Mouse (Mus musculus): ENCODE results near the gene Avil. TPM values are rescaled to one million over a fixed set of nuclear protein-coding genes. Genes with fewer than 3 reads are reported as not detected.

Gene Avil
- polyA plus RNA-seq, 1 experiment from 2014 or later, result 3.4 TPM

GRCm38 (mm10) chr10:127063913-127064870 lies 63.7 kb downstream of the Avil start:
- Histone ChIP-seq H3K4me1 (peaks cover 51% of the 10 kb centered on the region), H3K36me3 (peaks cover 43% of the 10 kb centered on the region), H3K4me2 (replicated peaks) (peak overlapping the region; percentile 75), H3K9ac (replicated peaks) (peak overlapping the region; percentile 98), H3K4me3 (peak overlapping the region; percentile 92), H3K27ac (replicated peaks) (peak overlapping the region; percentile 88), H3K27me3 (peaks cover 5% of the 10 kb centered on the region; the same call in 1 of the 2 replicates), H3K9me3 (no peaks in the 10 kb centered on the region)
- ATAC-seq (ENCODE audit: low FRiP score, low read depth), result peak; percentile 4
- WGBS, result 15% methylated on average over 37 of the region's 37 CpGs

GRCm38 (mm10) chr10:127065981-127066380 lies 65.5 kb downstream of the Avil start:
- no peaks in the 10 kb centered on the region for H3K9me3 ChIP-seq
- no peak overlapping the region; the same call in 1 of the 2 replicates for H3K4me2 ChIP-seq (replicated peaks)
- ATAC-seq (ENCODE audit: low FRiP score, low read depth), result no peak
- peaks cover 43% of the 10 kb centered on the region for H3K36me3 ChIP-seq
- 0 out of 2 replicates have a peak overlapping the region, but pooled peaks have one; percentile 20 for H3K27ac ChIP-seq (replicated peaks)
- 0 out of 2 replicates have a peak overlapping the region, but pooled peaks have one; percentile 9 for H3K4me3 ChIP-seq
- H3K9ac ChIP-seq (replicated peaks), result no peak overlapping the region
- peaks cover 5% of the 10 kb centered on the region; the same call in 1 of the 2 replicates for H3K27me3 ChIP-seq
- H3K4me1 ChIP-seq, result peaks cover 50% of the 10 kb centered on the region
- WGBS, result 90% methylated on average over 9 of the region's 9 CpGs

- Histone ChIP-seq H3K9me3 (no peaks in the 10 kb centered on the region), H3K4me1 (peaks cover 49% of the 10 kb centered on the region), H3K27ac (replicated peaks) (0 out of 2 replicates have a peak overlapping the region, but pooled peaks have one; percentile 26), H3K4me3 (no peak overlapping the region), H3K27me3 (peaks cover 1% of the 10 kb centered on the region; the same call in 1 of the 2 replicates), H3K4me2 (replicated peaks) (no peak overlapping the region), H3K36me3 (peaks cover 43% of the 10 kb centered on the region), H3K9ac (replicated peaks) (no peak overlapping the region)
- 91% methylated on average over 14 of the region's 14 CpGs for WGBS
- ATAC-seq (ENCODE audit: low FRiP score, low read depth), result no peak
These were observed 66.1 kb downstream of the Avil start for GRCm38 (mm10) chr10:127066519-127067018.

- 84% methylated on average over 9 of the region's 9 CpGs for WGBS
- peaks cover 41% of the 10 kb centered on the region for H3K4me1 ChIP-seq
- peak overlapping the region; percentile 60; the same call in 1 of the 2 replicates for H3K9ac ChIP-seq (replicated peaks)
- peak overlapping the region; percentile 76 for H3K4me2 ChIP-seq (replicated peaks)
- no peak for ATAC-seq (ENCODE audit: low FRiP score, low read depth)
- H3K27me3 ChIP-seq, result no peaks in the 10 kb centered on the region
- peaks cover 43% of the 10 kb centered on the region for H3K36me3 ChIP-seq
- H3K27ac ChIP-seq (replicated peaks), result peak overlapping the region; percentile 89
- H3K9me3 ChIP-seq, result no peaks in the 10 kb centered on the region
- peak overlapping the region; percentile 61 for H3K4me3 ChIP-seq
These were observed 68.0 kb downstream of the Avil start for GRCm38 (mm10) chr10:127068360-127069038.

GRCm38 (mm10) chr10:127069281-127070189 lies 69.0 kb downstream of the Avil start:
- H3K27me3 ChIP-seq, result no peaks in the 10 kb centered on the region
- no peaks in the 10 kb centered on the region for H3K9me3 ChIP-seq
- H3K36me3 ChIP-seq, result peaks cover 43% of the 10 kb centered on the region
- peak overlapping the region; percentile 61 for H3K4me3 ChIP-seq
- H3K9ac ChIP-seq (replicated peaks), result peak overlapping the region; percentile 60
- WGBS, result 9% methylated on average over 30 of the region's 30 CpGs
- ATAC-seq (ENCODE audit: low FRiP score, low read depth), result peak; percentile 75
- H3K4me1 ChIP-seq, result peaks cover 41% of the 10 kb centered on the region
- H3K4me2 ChIP-seq (replicated peaks), result peak overlapping the region; percentile 76
- peak overlapping the region; percentile 89 for H3K27ac ChIP-seq (replicated peaks)

MicroRNAs encoded within 50 kb of the gene (microRNA counts, 519-probe panel; counts per million panel counts)
- microRNA mmu-miR-26a, result not detected
- not detected for microRNA mmu-miR-546

Small RNAs within 50 kb of the gene (microRNA-seq; reads per million reads assigned to microRNA genes)
- gene Mir26a-2 (37.2 reads per million, percentile 41 among the genes with 10 or more reads in this experiment), gene Mir546 (not detected)

Other genes starting within 250 kb of the Avil start
- gene Atp23, start 99.4 kb upstream of the Avil start, polyA plus RNA-seq (2016; fragmentation: Nextera tagmentation; extraction: Ambion mirVana), result 14.4 and 15.0 TPM in 2 replicates
- 40.1 and 45.4 TPM in 2 replicates for gene Ctdsp2, start 22.0 kb upstream of the Avil start, polyA plus RNA-seq (2016; fragmentation: Nextera tagmentation; extraction: Ambion mirVana)
- 74.5 and 79.2 TPM in 2 replicates for gene Tsfm, start 30.1 kb downstream of the Avil start, polyA plus RNA-seq (2016; fragmentation: Nextera tagmentation; extraction: Ambion mirVana)
- gene Mettl1, start 40.7 kb downstream of the Avil start, polyA plus RNA-seq (2016; fragmentation: Nextera tagmentation; extraction: Ambion mirVana), result 33.1 and 33.6 TPM in 2 replicates
- gene Eef1akmt3, start 40.8 kb downstream of the Avil start, polyA plus RNA-seq (2016; fragmentation: Nextera tagmentation; extraction: Ambion mirVana), result 0.20 and 0.24 TPM in 2 replicates
- gene Cyp27b1, start 47.5 kb downstream of the Avil start, polyA plus RNA-seq (2016; fragmentation: Nextera tagmentation; extraction: Ambion mirVana), result 0.09 and 0.16 TPM in 2 replicates
- 4.6 and 5.3 TPM in 2 replicates for gene March9, start 59.5 kb downstream of the Avil start, polyA plus RNA-seq (2016; fragmentation: Nextera tagmentation; extraction: Ambion mirVana)
- gene Cdk4, start 62.8 kb downstream of the Avil start, polyA plus RNA-seq (2016; fragmentation: Nextera tagmentation; extraction: Ambion mirVana), result 2,032 and 2,136 TPM in 2 replicates
- gene Tspan31, start 69.6 kb downstream of the Avil start, polyA plus RNA-seq (2016; fragmentation: Nextera tagmentation; extraction: Ambion mirVana), result 165 and 167 TPM in 2 replicates
- gene Agap2, start 74.6 kb downstream of the Avil start, polyA plus RNA-seq (2016; fragmentation: Nextera tagmentation; extraction: Ambion mirVana), result 1.3 TPM in 2 replicates
- 112 and 116 TPM in 2 replicates for gene Os9, start 120.4 kb downstream of the Avil start, polyA plus RNA-seq (2016; fragmentation: Nextera tagmentation; extraction: Ambion mirVana)
- 15.2 and 17.7 TPM in 2 replicates for gene B4galnt1, start 164.5 kb downstream of the Avil start, polyA plus RNA-seq (2016; fragmentation: Nextera tagmentation; extraction: Ambion mirVana)
- 0.89 and 1.1 TPM in 2 replicates for gene Slc26a10, start 179.9 kb downstream of the Avil start, polyA plus RNA-seq (2016; fragmentation: Nextera tagmentation; extraction: Ambion mirVana)
- 39.6 and 46.1 TPM in 2 replicates for gene Arhgef25, start 189.4 kb downstream of the Avil start, polyA plus RNA-seq (2016; fragmentation: Nextera tagmentation; extraction: Ambion mirVana)
- gene Dtx3, start 195.0 kb downstream of the Avil start, polyA plus RNA-seq (2016; fragmentation: Nextera tagmentation; extraction: Ambion mirVana), result 204 and 205 TPM in 2 replicates
- 17.0 and 18.1 TPM in 2 replicates for gene Pip4k2c, start 210.9 kb downstream of the Avil start, polyA plus RNA-seq (2016; fragmentation: Nextera tagmentation; extraction: Ambion mirVana)